In genomic region chr2:181658930-181659555, GRCm38 (mm10) we compare ENCODE assay signal across 9 mouse cellular contexts. TPM values are rescaled to one million over a fixed set of nuclear protein-coding genes. Genes with fewer than 3 reads are reported as not detected.
DNase-seq lines count a peak whose midpoint lies in the region; ATAC-seq and TF ChIP-seq lines count a peak whose summit lies in the region.
"Had no signal": no experiment of that assay in that cellular context is flagged by ENCODE, and none has a peak within 500 bp of the region (broad histone marks: within the 10 kb centered on the region; RNA-seq: fewer than 3 reads in every experiment).

No protein-coding gene starts in this region.

- TF ChIP-seq POLR2A in small intestine, adult 2 months (IDR thresholded peaks at IDR 0.05; ENCODE audit: low read depth, low read length) = no peak

- no peak overlapping the region for H3K27ac ChIP-seq in forebrain, postnatal 0 days (ENCODE audit: low read depth, low read length)
- H3K27ac ChIP-seq in hindbrain, embryonic 10.5 days = 0 out of 2 replicates have a peak overlapping the region, but pooled peaks have one; percentile 40
- H3K27ac ChIP-seq in small intestine, adult 2 months (ENCODE audit: insufficient read depth, low read depth, low read length) = no peak overlapping the region

- no peak overlapping the region for H3K4me2 ChIP-seq in forebrain, postnatal 0 days (ENCODE audit: low read depth)

- no peaks in the 10 kb centered on the region for H3K9me3 ChIP-seq in forebrain, postnatal 0 days (ENCODE audit: low read length)
- no peaks in the 10 kb centered on the region for H3K9me3 ChIP-seq in hindbrain, embryonic 10.5 days

- WGBS in forebrain, postnatal 0 days = 36% methylated on average over 17 of the region's 17 CpGs
- WGBS in hindbrain, embryonic 10.5 days = 38% methylated on average over 17 of the region's 17 CpGs
- 43% methylated on average over 17 of the region's 17 CpGs for WGBS in small intestine, adult 2 months

- no peaks in the 10 kb centered on the region for H3K27me3 ChIP-seq in forebrain, postnatal 0 days (ENCODE audit: insufficient read depth, low read length)
- H3K27me3 ChIP-seq in hindbrain, embryonic 10.5 days (ENCODE audit: insufficient read depth, poor library complexity, severe bottlenecking) = no peaks in the 10 kb centered on the region
- H3K27me3 ChIP-seq in small intestine, adult 2 months (ENCODE audit: control insufficient read depth, insufficient read depth, low read length) = peaks cover 20% of the 10 kb centered on the region

- no peak for TF ChIP-seq CTCF in forebrain, postnatal 0 days (IDR thresholded peaks at IDR 0.05; ENCODE audit: low read depth)
- TF ChIP-seq CTCF in small intestine, adult 2 months (IDR thresholded peaks at IDR 0.05; ENCODE audit: extremely low read depth, insufficient read length, insufficient replicate concordance, low read depth, low read length) = peak; percentile 65

- ATAC-seq in CD4-positive, CD25-positive, alpha-beta regulatory T cell, adult 4 months = peak; percentile 48
- ATAC-seq in forebrain, postnatal 0 days = peak; percentile 45
- ATAC-seq in erythroid progenitor cell, adult 5-6 weeks (replicated peaks; ENCODE audit: low FRiP score, poor library complexity, severe bottlenecking) = no peak

- H3K9ac ChIP-seq in forebrain, postnatal 0 days = no peak overlapping the region

- H3K4me3 ChIP-seq in forebrain, postnatal 0 days (ENCODE audit: low read depth, low read length) = no peak overlapping the region
- H3K4me3 ChIP-seq in hindbrain, embryonic 10.5 days = no peak overlapping the region
- H3K4me3 ChIP-seq in small intestine, adult 2 months (ENCODE audit: low read depth, low read length) = no peak overlapping the region
- H3K4me3 ChIP-seq: erythroblast, embryonic 14.5 days had no signal

- DNase-seq in adrenal gland, adult 2 months = peak; percentile 80
- DNase-seq in forebrain, postnatal 0 days = peak; percentile 16
- DNase-seq in hindbrain, embryonic 10.5 days (ENCODE audit: low spot score) = peak; percentile 34
- DNase-seq in layer of hippocampus, adult 9-11 months = peak; percentile 81
- DNase-seq in lung, postnatal 4 days = peak; percentile 76

- no peaks in the 10 kb centered on the region for H3K4me1 ChIP-seq in forebrain, postnatal 0 days (ENCODE audit: insufficient read depth)
- peaks cover 29% of the 10 kb centered on the region for H3K4me1 ChIP-seq in hindbrain, embryonic 10.5 days (replicated peaks)
- no peaks in the 10 kb centered on the region; the same call in 1 of the 2 replicates for H3K4me1 ChIP-seq in small intestine, adult 2 months (ENCODE audit: control insufficient read depth, insufficient read depth, insufficient read length, low read length)

- peaks cover 28% of the 10 kb centered on the region for H3K36me3 ChIP-seq in forebrain, postnatal 0 days (ENCODE audit: insufficient read depth)
- peaks cover 45% of the 10 kb centered on the region for H3K36me3 ChIP-seq in hindbrain, embryonic 10.5 days
- peaks cover 20% of the 10 kb centered on the region for H3K36me3 ChIP-seq in small intestine, adult 2 months (ENCODE audit: control insufficient read depth, insufficient read depth, low read length)

RNA-seq across cellular contexts. Expression of gene Gm29797, which starts 2.2 kb away (rescaled TPM):
- not detected for polyA plus RNA-seq in CD4-positive, CD25-positive, alpha-beta regulatory T cell, adult 4 months (2017; shearing (Covaris generic))
- total RNA-seq in adrenal gland, adult 2 months (2021) = under 1 TPM in 1 of 2 experiments, not detected in 1; 0.55 TPM
- 0.47 TPM in 1 of 2 replicates, not detected in the other for polyA plus RNA-seq in adrenal gland, adult 2 months (2012; rRNA removed)
- total RNA-seq in forebrain, postnatal 0 days (2014; rRNA removed) = not detected in 2 replicates
- polyA plus RNA-seq in forebrain, postnatal 0 days (2015; fragmentation: Nextera tagmentation; extraction: Ambion mirVana) = not detected in 2 replicates
- polyA plus RNA-seq in hindbrain, embryonic 10.5 days (2016; fragmentation: Nextera tagmentation; extraction: Ambion mirVana) = not detected in 2 replicates
- polyA plus RNA-seq in small intestine, adult 2 months (2012; rRNA removed) = 0.29 and 0.42 TPM in 2 replicates
- not detected in 2 replicates for total RNA-seq in erythroid progenitor cell, adult 5-6 weeks (2015; ENCODE audit: low replicate concordance)
- not detected in 2 replicates for total RNA-seq in erythroid progenitor cell, adult 5-6 weeks (2017; ENCODE audit: low replicate concordance)
- polyA plus RNA-seq: erythroblast, embryonic 14.5 days had no signal

RNA-seq across cellular contexts. Expression of gene Sox18, which starts 12.4 kb away (rescaled TPM):
- not detected for polyA plus RNA-seq in CD4-positive, CD25-positive, alpha-beta regulatory T cell, adult 4 months (2017; shearing (Covaris generic))
- total RNA-seq in adrenal gland, adult 2 months (2021) = 10 to 100 TPM; 20.3 to 34.7 TPM
- 164 and 223 TPM in 2 replicates for polyA plus RNA-seq in adrenal gland, adult 2 months (2012; rRNA removed)
- 5.4 and 8.9 TPM in 2 replicates for total RNA-seq in forebrain, postnatal 0 days (2014; rRNA removed)
- polyA plus RNA-seq in forebrain, postnatal 0 days (2015; fragmentation: Nextera tagmentation; extraction: Ambion mirVana) = 8.6 and 11.1 TPM in 2 replicates
- polyA plus RNA-seq in hindbrain, embryonic 10.5 days (2016; fragmentation: Nextera tagmentation; extraction: Ambion mirVana) = 21.4 and 21.7 TPM in 2 replicates
- 39.0 and 59.8 TPM in 2 replicates for polyA plus RNA-seq in small intestine, adult 2 months (2012; rRNA removed)
- not detected in 2 replicates for total RNA-seq in erythroid progenitor cell, adult 5-6 weeks (2015; ENCODE audit: low replicate concordance)
- total RNA-seq in erythroid progenitor cell, adult 5-6 weeks (2017; ENCODE audit: low replicate concordance) = not detected in 2 replicates

RNA-seq across cellular contexts. Expression of gene Tcea2, which starts 21.1 kb away (rescaled TPM):
- polyA plus RNA-seq in CD4-positive, CD25-positive, alpha-beta regulatory T cell, adult 4 months (2017; shearing (Covaris generic)) = 10 to 100 TPM; 14.3 to 16.0 TPM
- 1 to 10 TPM; 6.6 to 7.8 TPM for total RNA-seq in adrenal gland, adult 2 months (2021)
- 10.1 and 10.6 TPM in 2 replicates for polyA plus RNA-seq in adrenal gland, adult 2 months (2012; rRNA removed)
- 51.1 and 55.6 TPM in 2 replicates for total RNA-seq in forebrain, postnatal 0 days (2014; rRNA removed)
- 53.8 and 57.5 TPM in 2 replicates for polyA plus RNA-seq in forebrain, postnatal 0 days (2015; fragmentation: Nextera tagmentation; extraction: Ambion mirVana)
- polyA plus RNA-seq in hindbrain, embryonic 10.5 days (2016; fragmentation: Nextera tagmentation; extraction: Ambion mirVana) = 14.4 and 17.7 TPM in 2 replicates
- polyA plus RNA-seq in small intestine, adult 2 months (2012; rRNA removed) = 4.3 and 5.2 TPM in 2 replicates
- total RNA-seq in erythroid progenitor cell, adult 5-6 weeks (2015; ENCODE audit: low replicate concordance) = 2.2 TPM in 1 of 2 replicates, not detected in the other
- total RNA-seq in erythroid progenitor cell, adult 5-6 weeks (2017; ENCODE audit: low replicate concordance) = 1.9 TPM in 1 of 2 replicates, not detected in the other
- polyA plus RNA-seq: erythroblast, embryonic 14.5 days had no signal

RNA-seq across cellular contexts. Expression of gene Rgs19, which starts 34.7 kb away (rescaled TPM):
- 100 to 1,000 TPM; 174 to 198 TPM for polyA plus RNA-seq in CD4-positive, CD25-positive, alpha-beta regulatory T cell, adult 4 months (2017; shearing (Covaris generic))
- 10 to 100 TPM; 21.4 to 31.1 TPM for total RNA-seq in adrenal gland, adult 2 months (2021)
- 61.2 and 67.3 TPM in 2 replicates for polyA plus RNA-seq in adrenal gland, adult 2 months (2012; rRNA removed)
- 43.7 and 50.2 TPM in 2 replicates for total RNA-seq in forebrain, postnatal 0 days (2014; rRNA removed)
- 56.4 and 57.4 TPM in 2 replicates for polyA plus RNA-seq in forebrain, postnatal 0 days (2015; fragmentation: Nextera tagmentation; extraction: Ambion mirVana)
- 69.1 and 79.2 TPM in 2 replicates for polyA plus RNA-seq in hindbrain, embryonic 10.5 days (2016; fragmentation: Nextera tagmentation; extraction: Ambion mirVana)
- polyA plus RNA-seq in small intestine, adult 2 months (2012; rRNA removed) = 19.9 and 24.1 TPM in 2 replicates
- total RNA-seq in erythroid progenitor cell, adult 5-6 weeks (2015; ENCODE audit: low replicate concordance) = 84.0 and 98.9 TPM in 2 replicates
- 17.1 and 33.1 TPM in 2 replicates for total RNA-seq in erythroid progenitor cell, adult 5-6 weeks (2017; ENCODE audit: low replicate concordance)

RNA-seq across cellular contexts. Expression of gene Lkaaear1, which starts 39.2 kb away (rescaled TPM):
- not detected for polyA plus RNA-seq in CD4-positive, CD25-positive, alpha-beta regulatory T cell, adult 4 months (2017; shearing (Covaris generic))
- total RNA-seq in adrenal gland, adult 2 months (2021) = not detected
- polyA plus RNA-seq in adrenal gland, adult 2 months (2012; rRNA removed) = not detected in 2 replicates
- not detected in 2 replicates for total RNA-seq in forebrain, postnatal 0 days (2014; rRNA removed)
- not detected in 2 replicates for polyA plus RNA-seq in forebrain, postnatal 0 days (2015; fragmentation: Nextera tagmentation; extraction: Ambion mirVana)
- polyA plus RNA-seq in hindbrain, embryonic 10.5 days (2016; fragmentation: Nextera tagmentation; extraction: Ambion mirVana) = not detected in 2 replicates
- polyA plus RNA-seq in small intestine, adult 2 months (2012; rRNA removed) = not detected in 2 replicates
- total RNA-seq in erythroid progenitor cell, adult 5-6 weeks (2015; ENCODE audit: low replicate concordance) = not detected in 2 replicates
- not detected in 2 replicates for total RNA-seq in erythroid progenitor cell, adult 5-6 weeks (2017; ENCODE audit: low replicate concordance)
- polyA plus RNA-seq: erythroblast, embryonic 14.5 days had no signal

Comparison
In these comparisons a context has a peak if more than half of its experiments do, and no peak if none do; other contexts are left out.
1. DNase-seq: peak in every context shown above with its lines; median percentile 81 in layer of hippocampus, adult 9-11 months; 80 in adrenal gland, adult 2 months; 76 in lung, postnatal 4 days; 34 in hindbrain, embryonic 10.5 days; 16 in forebrain, postnatal 0 days.